Mouse (Mus musculus): ENCODE results near the gene Rpl38.

The Rpl38 gene

GRCm38 (mm10) chr11:114702996-114703361 is 34.7 kb downstream of the Rpl38 start:
- DNase-seq (ENCODE audit: low read depth, low spot score) = no peak

GRCm38 (mm10) chr11:114704071-114704913 is 36.0 kb downstream of the Rpl38 start:
- DNase-seq (ENCODE audit: low read depth, low spot score) = no peak

DNA sequence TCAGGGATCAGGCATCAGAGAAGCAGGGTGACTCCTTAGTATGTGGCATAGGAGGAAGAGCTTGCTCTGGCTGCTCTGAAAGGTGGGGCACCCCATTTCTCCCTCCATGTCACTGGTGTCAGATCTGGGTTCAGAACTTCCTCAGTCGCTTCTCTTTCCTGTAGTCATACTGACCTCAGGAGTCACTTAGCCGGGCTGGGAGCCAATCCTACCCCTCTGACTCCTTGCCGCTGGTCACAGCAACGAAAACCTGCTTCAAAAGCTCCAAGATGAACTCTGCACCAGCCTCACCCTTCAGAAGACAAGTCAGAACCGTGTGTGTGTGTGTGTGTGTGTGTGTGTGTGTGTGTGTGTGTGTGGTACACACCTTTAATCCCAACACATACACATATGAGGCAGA is 38.0 kb downstream of the Rpl38 start:
- DNase-seq (ENCODE audit: low read depth, low spot score) = no peak

GRCm38 (mm10) chr11:114711393-114711792 is 43.1 kb downstream of the Rpl38 start:
- DNase-seq (ENCODE audit: low read depth, low spot score) = no peak

GRCm38 (mm10) chr11:114711861-114712260 is 43.5 kb downstream of the Rpl38 start:
- no peak for DNase-seq (ENCODE audit: low read depth, low spot score)

DNA sequence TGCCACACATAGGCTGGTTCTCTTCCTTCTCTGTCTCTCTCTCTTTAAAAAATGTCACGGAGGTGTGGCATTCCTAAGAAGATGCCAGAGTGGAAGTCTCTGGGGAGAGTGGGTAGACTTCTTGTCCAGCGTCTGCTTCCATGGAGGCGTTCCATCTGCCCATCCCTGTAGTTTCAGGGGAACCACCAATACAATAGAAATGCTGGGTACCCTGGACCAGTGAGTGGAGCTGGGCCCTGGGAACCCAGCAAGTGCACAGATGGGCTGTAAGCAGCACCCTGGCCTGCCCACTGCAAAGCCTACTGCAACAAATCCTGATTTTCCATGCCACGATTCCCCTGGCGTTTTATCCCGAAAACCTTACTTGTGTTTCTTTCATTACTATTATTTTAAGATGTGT is 46.2 kb downstream of the Rpl38 start:
- no peak for DNase-seq (ENCODE audit: low read depth, low spot score)

- DNase-seq (ENCODE audit: low read depth, low spot score) = no peak
Measured at GRCm38 (mm10) chr11:114715531-114715930, 47.2 kb downstream of the Rpl38 start.

DNA sequence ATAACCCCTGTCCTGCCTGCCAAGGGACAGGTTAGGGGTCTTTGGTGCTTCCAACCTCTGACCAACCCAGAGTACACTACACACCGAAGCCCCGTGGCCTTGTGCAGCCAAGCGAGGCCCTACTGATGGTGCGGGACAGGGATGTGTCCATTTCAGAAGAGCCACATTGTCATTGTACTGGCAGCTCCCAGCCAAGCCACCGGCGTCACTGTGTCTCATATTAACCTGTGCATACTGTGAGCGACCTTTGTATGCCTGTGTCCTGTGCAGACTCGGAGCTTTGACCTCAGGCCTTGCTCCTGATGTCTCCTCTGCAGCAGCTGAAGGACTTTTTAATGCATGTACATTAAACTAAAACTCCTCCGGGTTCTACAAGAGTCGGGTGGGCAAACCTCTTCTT is 52.2 kb downstream of the Rpl38 start:
- no peak for DNase-seq (ENCODE audit: low read depth, low spot score)
